Mouse (Mus musculus): ENCODE data around the gene Mrpl44. TPM values are rescaled to one million over a fixed set of nuclear protein-coding genes. Genes with fewer than 3 reads are reported as not detected.

Mrpl44 gene
- polyA plus RNA-seq, 1 experiment from 2014 or later, result 60.6 TPM

- peaks cover 38% of the 10 kb centered on the region for H3K36me3 ChIP-seq (replicated peaks)
- no peak overlapping the region for H3K27ac ChIP-seq (replicated peaks)
- 95% methylated on average over 11 of the region's 11 CpGs for WGBS
- H3K4me3 ChIP-seq, result no peak overlapping the region
- DNase-seq (ENCODE audit: low spot score), result no peak
- no peaks in the 10 kb centered on the region for H3K9me3 ChIP-seq
- H3K4me1 ChIP-seq, result peaks cover 10% of the 10 kb centered on the region; the same call in 1 of the 2 replicates
- no peaks in the 10 kb centered on the region for H3K27me3 ChIP-seq (replicated peaks; ENCODE audit: low read depth, poor library complexity, severe bottlenecking)
These were observed 43.6 kb downstream of the Mrpl44 start for GRCm38 (mm10) chr1:79819296-79819879.

- DNase-seq (ENCODE audit: low spot score), result no peak
- WGBS, result 78% methylated on average over 13 of the region's 13 CpGs
- no peaks in the 10 kb centered on the region for H3K27me3 ChIP-seq (replicated peaks; ENCODE audit: low read depth, poor library complexity, severe bottlenecking)
These were observed 47.1 kb downstream of the Mrpl44 start for GRCm38 (mm10) chr1:79822806-79823525.

GRCm38 (mm10) chr1:79823951-79824633 is 48.3 kb downstream of the Mrpl44 start:
- DNase-seq (ENCODE audit: low spot score), result no peak
- Histone ChIP-seq H3K9me3 (no peaks in the 10 kb centered on the region), H3K27ac (replicated peaks) (no peak overlapping the region), H3K4me3 (no peak overlapping the region), H3K27me3 (replicated peaks; ENCODE audit: low read depth, poor library complexity, severe bottlenecking) (no peaks in the 10 kb centered on the region), H3K36me3 (replicated peaks) (peaks cover 21% of the 10 kb centered on the region), H3K4me1 (peaks cover 14% of the 10 kb centered on the region; the same call in 1 of the 2 replicates)
- WGBS, result 82% methylated on average over 14 of the region's 14 CpGs

More at GRCm38 (mm10) chr1:79822806-79823525, 47.1 kb downstream of the Mrpl44 start:
- H3K27ac ChIP-seq (replicated peaks), result no peak overlapping the region
- no peak overlapping the region for H3K4me3 ChIP-seq
- peaks cover 14% of the 10 kb centered on the region; the same call in 1 of the 2 replicates for H3K4me1 ChIP-seq
- no peaks in the 10 kb centered on the region for H3K9me3 ChIP-seq
- H3K36me3 ChIP-seq (replicated peaks), result peaks cover 22% of the 10 kb centered on the region

Other genes starting within 250 kb of the Mrpl44 start
- 0.24 and 0.41 TPM in 2 replicates for gene Ap1s3, start 104.0 kb upstream of the Mrpl44 start, polyA plus RNA-seq (2016; fragmentation: Nextera tagmentation; extraction: Ambion mirVana)
- 32.4 and 34.4 TPM in 2 replicates for gene Wdfy1, start 125 bp downstream of the Mrpl44 start, polyA plus RNA-seq (2016; fragmentation: Nextera tagmentation; extraction: Ambion mirVana)
- gene Serpine2, start 85.2 kb downstream of the Mrpl44 start, polyA plus RNA-seq (2016; fragmentation: Nextera tagmentation; extraction: Ambion mirVana), result 77.5 and 101 TPM in 2 replicates